Mouse (Mus musculus) monocyte, adult 2 months (primary cell): ENCODE measurements around the gene Prlr.

Experiments used
- DNase-seq, 2 experiments: peaks; one replicate each; pipeline ENCODE4 v3.0.0; 2022; ENCODE audit warnings: low spot score in 2 of 2, low read depth in 1 of 2

The Prlr gene

GRCm38 (mm10) chr15:10313522-10314455, 136.8 kb downstream of the Prlr start:
- no peak for DNase-seq

- no peak for DNase-seq
These were observed 148.0 kb downstream of the Prlr start, which contains the start of gene Gm21973 for GRCm38 (mm10) chr15:10325080-10325479. Gm21973 (plus strand) TSS chr15:10325380.

DNA sequence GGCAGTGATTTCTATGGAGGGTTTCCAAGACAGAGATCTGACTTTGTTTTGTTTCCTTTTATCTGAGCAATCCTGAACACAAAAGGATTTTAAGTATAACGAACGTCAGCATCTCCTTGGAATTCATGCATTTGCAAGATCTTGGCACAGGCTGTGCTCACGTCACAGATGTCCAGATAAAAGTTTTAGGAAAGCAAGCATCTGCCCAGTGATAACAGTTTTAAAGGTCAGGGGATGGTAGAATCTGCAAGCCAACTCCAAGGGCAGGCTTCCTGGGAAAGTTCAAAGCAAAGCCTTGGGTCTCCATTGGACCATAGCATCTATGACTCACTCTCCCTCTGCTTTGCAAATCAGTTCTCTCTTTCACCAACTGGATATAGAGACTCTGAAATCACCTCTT, 153.6 kb downstream of the Prlr start:
- DNase-seq, result no peak

- no peak for DNase-seq
These were observed 155.5 kb downstream of the Prlr start for GRCm38 (mm10) chr15:10332566-10332965.

GRCm38 (mm10) chr15:10338606-10339005, 161.6 kb downstream of the Prlr start:
- DNase-seq, result no peak

GRCm38 (mm10) chr15:10347044-10347443, 170.0 kb downstream of the Prlr start:
- DNase-seq, result no peak

DNA sequence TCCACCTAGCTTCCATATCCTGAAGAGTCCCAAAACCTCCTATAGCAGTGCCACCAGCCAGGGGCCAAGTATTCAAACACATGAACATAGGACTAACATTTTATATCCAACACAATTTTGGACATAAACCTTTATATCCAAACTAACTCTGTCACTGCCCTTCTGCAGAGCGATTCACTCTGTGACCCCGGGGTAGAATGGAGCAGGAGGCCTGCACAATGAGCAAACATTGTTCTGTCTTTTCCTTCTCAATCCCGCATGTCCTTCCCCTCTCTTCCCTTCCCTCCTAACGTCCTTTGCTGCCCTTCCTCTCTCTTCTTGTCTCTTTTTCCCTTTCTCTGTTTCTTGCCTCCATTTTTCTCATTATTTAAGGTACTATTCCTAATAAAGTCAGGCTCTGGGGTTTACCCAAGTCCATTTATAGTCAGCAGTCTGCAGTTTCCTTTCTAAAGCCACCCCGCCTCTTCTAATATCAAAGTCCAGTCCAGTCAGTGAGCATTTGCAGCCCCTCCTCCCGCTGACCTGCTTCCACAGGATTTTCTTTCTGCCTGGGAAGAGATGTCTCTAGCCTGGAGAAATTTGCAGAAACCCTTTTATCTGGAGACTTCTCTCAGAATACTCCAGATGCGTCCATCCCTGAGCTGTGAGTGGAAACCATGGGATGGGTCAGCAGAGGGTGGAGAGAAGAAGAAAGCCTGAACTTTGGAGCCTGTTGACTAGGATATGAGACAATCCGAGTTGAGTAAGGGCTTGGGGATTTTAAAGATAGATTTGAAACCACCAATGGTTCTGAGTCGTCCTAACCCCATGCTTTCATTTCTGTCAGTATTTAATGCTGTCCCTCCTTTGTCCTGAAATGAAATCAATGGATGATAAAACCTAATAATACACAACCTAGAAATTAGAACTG, 181.3 kb downstream of the Prlr start, which contains the start of gene Agxt2:
TSS of gene Agxt2 (plus strand) at position 494 of the 910 bp plus-strand sequence.
- no peak for DNase-seq

DNA sequence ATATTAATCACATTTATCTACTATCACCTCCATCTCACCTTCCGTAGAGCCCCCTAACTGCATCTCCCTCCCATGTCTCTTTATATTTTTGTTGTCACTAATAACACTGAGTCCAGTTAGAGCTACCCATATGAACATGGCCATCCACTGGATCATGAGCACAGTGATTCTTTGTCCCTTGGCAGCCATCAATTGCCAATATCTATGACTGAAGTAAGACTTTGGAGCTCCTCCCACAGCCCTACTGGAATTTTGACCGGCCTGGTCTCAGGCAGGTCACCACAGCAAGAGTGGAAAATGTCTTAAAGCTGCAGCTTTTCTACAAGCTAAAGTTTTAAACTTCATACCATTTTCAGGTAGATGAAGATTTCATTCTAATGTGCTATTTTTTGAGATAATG, 189.3 kb downstream of the Prlr start:
- no peak for DNase-seq

- no peak for DNase-seq
These were observed 198.4 kb downstream of the Prlr start for GRCm38 (mm10) chr15:10375404-10375803.

DNA sequence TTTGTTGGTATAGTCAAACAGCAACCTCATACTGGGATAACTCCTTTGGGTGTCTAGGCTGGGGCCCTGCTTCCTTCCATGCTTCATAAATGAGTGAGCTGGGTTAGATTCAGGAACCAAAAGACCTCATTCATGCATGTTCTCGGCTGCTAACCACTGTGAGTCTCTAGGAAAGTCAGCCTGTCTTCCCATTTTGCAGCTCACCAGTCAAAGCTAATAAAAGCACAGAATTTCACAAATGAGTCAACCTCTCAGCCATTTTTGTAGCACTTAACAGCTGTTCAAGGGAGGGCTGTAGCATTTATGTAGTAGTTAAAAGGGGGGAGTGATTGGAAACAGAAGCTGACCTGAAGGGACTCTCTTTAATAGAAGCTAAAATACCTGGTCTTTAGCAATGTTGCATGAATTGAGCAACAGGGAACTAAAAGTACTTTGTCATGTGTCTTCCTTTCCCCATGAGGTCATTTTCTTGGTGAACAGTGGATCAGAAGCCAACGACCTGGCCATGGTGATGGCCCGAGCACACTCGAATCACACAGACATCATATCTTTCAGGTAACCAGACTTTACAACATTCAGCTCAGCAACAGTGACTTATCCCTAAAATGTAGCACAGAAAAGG, 201.4 kb downstream of the Prlr start:
- no peak for DNase-seq

DNA sequence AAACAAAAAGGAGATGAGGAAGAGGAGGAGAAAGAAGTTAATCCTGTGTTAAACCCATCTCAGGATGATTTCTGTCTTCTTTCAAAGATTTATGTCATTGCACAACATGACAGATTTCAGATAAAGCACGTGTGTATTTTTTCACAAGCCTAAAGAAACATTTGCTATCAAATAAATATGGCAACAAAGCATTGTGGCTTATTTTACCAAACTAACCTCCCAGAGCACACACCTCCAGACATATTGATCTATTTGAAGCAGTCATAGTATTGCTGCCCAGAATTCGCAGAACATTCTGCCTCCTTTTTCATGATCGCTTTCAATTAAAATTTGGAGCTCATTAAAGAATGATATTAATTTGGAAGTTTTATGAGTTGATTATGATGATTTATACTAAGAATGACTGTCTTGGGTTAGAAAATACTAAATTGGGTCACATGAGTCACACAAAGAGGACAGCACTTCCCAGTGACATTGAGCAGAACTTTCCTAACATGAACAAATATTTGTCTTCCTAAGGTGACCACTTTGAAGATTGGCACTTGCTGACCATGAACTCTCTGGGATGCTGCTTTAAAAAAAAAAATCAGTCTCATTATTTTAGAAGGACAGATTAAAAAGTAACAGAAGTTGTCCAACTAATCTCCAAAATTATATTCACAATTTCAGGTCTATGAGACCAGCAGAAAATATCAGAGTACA, 202.9 kb downstream of the Prlr start:
- no peak for DNase-seq

GRCm38 (mm10) chr15:10387263-10387662, 210.2 kb downstream of the Prlr start:
- DNase-seq, result no peak
